Mouse (Mus musculus) kidney, embryonic 16.5 days (tissue): ENCODE results near the gene Atp8a2. TPM values are rescaled to one million over a fixed set of nuclear protein-coding genes. Genes with fewer than 3 reads are reported as not detected.
A peak's percentile ranks its signal among the peaks of the same experiment; 100 is the strongest.

Experiments
- ATAC-seq: fragments of 200-750 bp; cut with Nextera tagmentation; 2 replicates; pipeline ENCODE4 v1.8.0; 2017; ENCODE audit warnings: moderate TSS enrichment; ENCODE audit not compliant: low FRiP score, low TSS enrichment
- H3K27ac ChIP-seq: fragments of 300-500 bp; sonication (generic); 2 replicates; pipeline ENCODE4 v1.5.1; 2014; ENCODE audit warnings: low read length
- H3K27me3 ChIP-seq: fragments of 300-500 bp; sonication (generic); 2 replicates; pipeline ENCODE4 v1.6.1; 2014; ENCODE audit warnings: low read length, control low read depth, mixed read lengths; ENCODE audit not compliant: insufficient read depth
- H3K36me3 ChIP-seq: fragments of 300-500 bp; sonication (generic); 2 replicates; pipeline ENCODE4 v1.6.1; 2014; ENCODE audit warnings: low read length, control low read depth, mixed read lengths; ENCODE audit not compliant: insufficient read depth
- H3K4me1 ChIP-seq: fragments of 300-500 bp; sonication (generic); 2 replicates; pipeline ENCODE4 v1.6.1; 2014; ENCODE audit warnings: low read length, control low read depth, mixed read lengths; ENCODE audit not compliant: insufficient read depth
- H3K4me2 ChIP-seq: fragments of 300-500 bp; sonication (generic); replicated peaks from 2 replicates; pipeline ENCODE4 v1.6.1; 2014; ENCODE audit warnings: low read depth, low read length
- H3K4me3 ChIP-seq: fragments of 300-500 bp; sonication (generic); 2 replicates; pipeline ENCODE4 v1.5.1; 2014; ENCODE audit warnings: mild to moderate bottlenecking, low read length
- H3K9ac ChIP-seq: fragments of 300-500 bp; sonication (generic); replicated peaks from 2 replicates; pipeline ENCODE4 v1.6.1; 2014; ENCODE audit warnings: low read length
- H3K9me3 ChIP-seq: fragments of 300-500 bp; sonication (generic); 2 replicates; pipeline ENCODE4 v1.6.1; 2016; ENCODE audit warnings: low read length, control low read depth
- WGBS: fragments of 180-500 bp; shearing (Covaris S2); extraction: QIAGEN DNeasy Blood & Tissue Kit; methylation state at CpG from one replicate; pipeline ENCODE4 v1.1.7; 2014; 5-methylcytosine and 5-hydroxymethylcytosine counted together
- microRNA counts: library from miRNA; unstranded; fragments of <30 nt; microRNA quantifications from one replicate; lab custom pipeline; 2016
- microRNA-seq: library from miRNA; unstranded; fragments of <30 nt; microRNA quantifications from one replicate; pipeline ENCODE4, GENCODE M21; 2016
- polyA plus RNA-seq: library from polyadenylated mRNA; unstranded; fragments of >200 nt; fragmentation: Nextera tagmentation; extraction: Ambion mirVana; gene quantifications from 2 replicates; pipeline ENCODE4 v1.2.1, GENCODE M21; 2015

Atp8a2 gene
- polyA plus RNA-seq, 1 experiment from 2014 or later = 1.3 TPM

DNA sequence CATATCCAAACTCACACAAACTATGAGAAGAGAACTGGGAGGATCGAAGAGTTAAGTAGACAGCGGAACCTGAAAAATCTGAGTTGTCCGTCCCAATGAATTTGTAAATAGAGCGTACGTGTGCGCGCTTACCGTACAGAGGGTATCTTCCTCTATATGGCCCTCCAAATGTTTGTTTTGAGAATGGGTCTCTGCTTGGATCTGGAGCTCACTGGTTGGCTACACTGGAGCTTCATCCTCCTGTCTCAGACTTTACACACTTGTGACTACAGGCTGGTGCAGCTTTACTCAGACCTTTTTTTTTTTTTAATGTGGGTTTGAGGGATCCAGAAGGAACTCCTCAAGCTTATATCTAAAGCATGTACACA, 598.7 kb downstream of the Atp8a2 start:
- ATAC-seq = peak; percentile 29; the same call in 1 of the 2 replicates
- peak overlapping the region; percentile 93 for H3K4me2 ChIP-seq
- under 1% methylated on average over 8 of the region's 8 CpGs for WGBS

DNA sequence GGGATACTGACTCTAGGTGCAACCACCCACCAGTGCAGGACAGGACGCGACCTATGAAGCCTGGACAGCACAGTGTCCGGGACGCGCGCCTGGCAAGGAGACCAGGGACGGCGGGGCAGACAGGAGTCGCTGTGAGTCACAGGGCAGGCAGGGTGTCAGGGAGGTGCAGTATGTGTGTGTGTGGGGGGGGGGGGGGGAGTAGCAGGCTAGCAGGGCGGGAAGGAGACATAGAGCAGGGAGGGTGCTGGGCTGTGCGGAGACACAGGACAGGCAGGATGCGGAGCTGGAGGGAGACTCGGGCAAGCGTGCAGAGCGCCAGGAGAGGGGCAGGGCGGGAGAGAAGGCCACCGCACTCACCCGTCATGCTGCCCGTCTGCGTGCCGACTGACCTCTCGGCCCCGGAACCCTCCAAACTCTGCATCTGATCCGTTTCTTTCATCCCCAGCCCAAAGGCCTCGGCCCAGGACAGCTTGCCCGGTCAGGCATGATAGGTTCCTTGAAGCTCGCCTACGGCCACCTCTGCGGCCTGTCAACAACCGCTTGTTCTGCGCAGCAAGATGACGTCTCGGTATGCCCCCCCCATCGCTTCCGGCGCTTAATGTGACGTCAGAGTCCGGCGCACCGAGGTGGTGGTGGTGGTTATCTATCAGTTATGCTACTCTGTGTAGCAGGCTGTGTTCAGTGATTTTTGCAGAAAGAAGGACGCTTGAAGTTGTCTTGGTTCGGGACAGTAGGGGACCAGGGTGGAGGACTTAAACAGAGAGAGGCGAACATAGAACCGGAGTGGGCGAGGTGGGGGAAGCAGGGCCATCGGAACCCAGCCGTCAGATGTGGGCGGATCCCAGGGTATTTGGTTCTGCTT, 599.4 kb downstream of the Atp8a2 start, which contains the start of gene Cdadc1:
Gene Cdadc1, minus strand, starts transcription at position 562 of the 862 bp plus-strand sequence.
- Histone ChIP-seq H3K9ac (peak within 1 kb of the TSS; percentile 85), H3K27ac (peak within 1 kb of the TSS; percentile 66), H3K27me3 (peaks cover 2% of the 10 kb centered on the region; the same call in 1 of the 2 replicates), H3K9me3 (no peaks in the 10 kb centered on the region), H3K4me3 (peak within 1 kb of the TSS; percentile 88), H3K36me3 (no peaks in the 10 kb centered on the region; the same call in 1 of the 2 replicates), H3K4me1 (peaks cover 9% of the 10 kb centered on the region), H3K4me2 (peak within 1 kb of the TSS; percentile 93)
- WGBS = under 1% methylated on average over 47 of the region's 48 CpGs
- ATAC-seq = peak; percentile 94

More for the DNA sequence above, 598.7 kb downstream of the Atp8a2 start:
- no peaks in the 10 kb centered on the region; the same call in 1 of the 2 replicates for H3K36me3 ChIP-seq
- H3K9ac ChIP-seq = peak overlapping the region; percentile 85
- H3K4me1 ChIP-seq = peaks cover 9% of the 10 kb centered on the region
- H3K27ac ChIP-seq = no peak overlapping the region
- no peaks in the 10 kb centered on the region for H3K9me3 ChIP-seq
- peaks cover 6% of the 10 kb centered on the region; the same call in 1 of the 2 replicates for H3K27me3 ChIP-seq
- peak overlapping the region; percentile 88 for H3K4me3 ChIP-seq

DNA sequence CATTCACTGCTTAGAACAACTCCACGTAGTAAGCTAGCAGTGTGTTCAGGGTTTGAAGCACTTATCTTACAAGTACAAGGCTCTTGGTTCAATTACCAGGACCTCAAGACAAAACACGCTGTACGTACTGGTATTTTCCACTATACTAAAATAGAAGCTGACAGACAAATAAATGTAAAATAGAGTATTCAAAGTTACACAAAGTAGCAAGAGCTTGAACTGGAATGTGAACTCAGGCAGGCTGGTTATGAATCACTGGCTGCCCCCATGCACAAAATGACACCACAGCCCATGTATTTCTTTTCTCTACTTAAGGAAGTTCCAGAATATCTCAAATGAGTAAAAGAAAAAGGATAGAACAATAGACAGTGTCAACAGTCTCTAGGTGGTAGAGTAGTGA, 602.0 kb downstream of the Atp8a2 start:
- no peak for ATAC-seq

DNA sequence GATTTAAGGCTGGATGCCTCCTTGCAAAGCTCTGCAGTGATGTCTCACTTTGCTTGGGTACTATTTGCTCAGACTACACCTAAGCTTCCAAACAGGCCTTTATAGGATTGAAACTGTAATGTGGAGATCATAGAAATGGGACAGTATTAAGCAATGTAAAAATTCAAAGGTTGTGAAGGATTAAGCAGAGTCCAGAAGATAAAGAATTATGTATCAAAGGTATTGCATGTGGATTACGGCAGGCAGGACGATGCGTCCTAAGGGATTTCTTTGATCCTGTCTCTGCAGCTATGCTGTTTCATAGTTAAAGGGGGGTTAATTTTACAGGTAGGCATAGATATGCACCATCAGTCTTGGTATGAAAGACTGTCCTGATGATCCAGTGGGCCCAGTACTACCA, 604.4 kb downstream of the Atp8a2 start:
- WGBS = 86% methylated on average over 3 of the region's 3 CpGs

More for the DNA sequence above, 602.0 kb downstream of the Atp8a2 start:
- Histone ChIP-seq H3K27ac (no peak overlapping the region), H3K36me3 (peaks cover 11% of the 10 kb centered on the region; the same call in 1 of the 2 replicates), H3K4me3 (no peak overlapping the region), H3K27me3 (no peaks in the 10 kb centered on the region), H3K4me2 (no peak overlapping the region), H3K4me1 (peaks cover 9% of the 10 kb centered on the region), H3K9me3 (no peaks in the 10 kb centered on the region), H3K9ac (no peak overlapping the region)
- 94% methylated on average over 3 of the region's 3 CpGs for WGBS

DNA sequence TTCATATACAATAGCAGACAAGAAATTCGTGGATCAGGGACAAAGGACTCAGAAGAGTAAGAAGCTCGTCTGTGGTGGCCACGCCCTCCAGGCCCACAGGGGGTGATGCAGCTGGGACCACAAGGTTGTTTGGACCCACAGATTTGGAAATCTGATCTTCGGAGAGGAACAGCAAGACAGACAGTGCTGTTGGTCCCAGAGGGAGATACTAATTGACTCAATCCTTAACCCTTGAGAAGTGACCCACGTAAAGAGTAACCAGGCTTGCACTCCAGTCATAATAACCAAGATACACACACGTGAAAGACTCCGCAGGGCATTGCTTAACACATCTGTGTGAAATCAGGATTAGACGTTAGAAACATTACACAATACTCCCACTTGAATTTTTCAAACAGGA, 605.1 kb downstream of the Atp8a2 start:
- H3K36me3 ChIP-seq = peaks cover 30% of the 10 kb centered on the region

More for the DNA sequence above, 604.4 kb downstream of the Atp8a2 start:
- Histone ChIP-seq H3K9ac (no peak overlapping the region), H3K27ac (no peak overlapping the region), H3K9me3 (no peaks in the 10 kb centered on the region), H3K4me3 (no peak overlapping the region), H3K27me3 (no peaks in the 10 kb centered on the region), H3K4me2 (no peak overlapping the region), H3K36me3 (peaks cover 30% of the 10 kb centered on the region), H3K4me1 (peaks cover 9% of the 10 kb centered on the region)
- ATAC-seq = no peak

DNA sequence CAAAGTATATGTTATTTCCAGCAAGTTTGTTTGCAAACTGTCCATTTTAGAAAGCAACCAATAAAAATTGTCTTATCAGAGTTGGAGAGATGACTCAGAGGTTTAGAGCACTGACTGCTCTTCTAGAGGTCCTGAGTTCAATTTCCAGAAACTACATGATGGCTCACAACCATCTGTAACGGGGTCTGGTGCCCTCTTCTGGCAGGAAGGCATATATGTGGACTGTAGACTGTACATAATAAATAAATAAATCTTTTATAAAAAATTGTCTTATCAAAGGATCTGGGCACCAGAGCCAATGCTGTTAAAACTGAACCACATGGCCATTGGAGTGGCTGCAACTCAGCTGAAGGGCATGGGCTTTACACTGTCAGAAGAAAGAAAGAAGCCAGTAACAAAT, 606.4 kb downstream of the Atp8a2 start:
- WGBS = 80% methylated on average over 1 of the region's 1 CpGs
- no peak overlapping the region for H3K9ac ChIP-seq
- no peaks in the 10 kb centered on the region for H3K9me3 ChIP-seq
- no peaks in the 10 kb centered on the region for H3K4me1 ChIP-seq
- H3K4me3 ChIP-seq = no peak overlapping the region
- H3K36me3 ChIP-seq = peaks cover 41% of the 10 kb centered on the region
- no peaks in the 10 kb centered on the region for H3K27me3 ChIP-seq
- ATAC-seq = no peak
- H3K27ac ChIP-seq = no peak overlapping the region
- no peak overlapping the region for H3K4me2 ChIP-seq

More for the DNA sequence above, 605.1 kb downstream of the Atp8a2 start:
- no peak overlapping the region for H3K4me3 ChIP-seq
- no peak overlapping the region for H3K4me2 ChIP-seq
- H3K27ac ChIP-seq = no peak overlapping the region
- H3K27me3 ChIP-seq = no peaks in the 10 kb centered on the region
- 72% methylated on average over 8 of the region's 8 CpGs for WGBS
- ATAC-seq = no peak
- peaks cover 5% of the 10 kb centered on the region for H3K4me1 ChIP-seq
- no peak overlapping the region for H3K9ac ChIP-seq
- no peaks in the 10 kb centered on the region for H3K9me3 ChIP-seq

MicroRNAs within 50 kb of the gene (microRNA counts, 519-probe panel; counts per million panel counts)
- 104 counts per million, percentile 35 among the panel's probes with 10 or more counts for microRNA mmu-miR-719 (lab: Ali Mortazavi, UCI)

Small RNAs within 50 kb of the gene (microRNA-seq; reads per million reads assigned to microRNA genes)
- not detected for gene Mir719

Other genes starting within 250 kb of the Atp8a2 start
- not detected in 2 replicates for gene Nupl1, start 54.3 kb upstream of the Atp8a2 start, polyA plus RNA-seq
- 52.1 and 53.7 TPM in 2 replicates for gene Gm49336, start 54.3 kb upstream of the Atp8a2 start, polyA plus RNA-seq
- gene Mtmr6, start 68.0 kb upstream of the Atp8a2 start, polyA plus RNA-seq = 34.3 and 35.9 TPM in 2 replicates
- gene Amer2, start 176.1 kb upstream of the Atp8a2 start, polyA plus RNA-seq = 1.7 and 1.8 TPM in 2 replicates